Mouse (Mus musculus) MEL (cell line): Measurements from ENCODE around the gene Prkci.

Experiments used
- BHLHE40 ChIP-seq: IDR thresholded peaks from 2 replicates; pipeline ENCODE4 v1.6.1; 2012; ENCODE audit warnings: low read depth, mild to moderate bottlenecking, inconsistent platforms, low read length, improper control_type of control experiment, borderline replicate concordance
- CTCF ChIP-seq, 3 experiments: IDR thresholded peaks in 2 of 3; conservative IDR thresholded peaks in 1 of 3; 2 replicates each; pipeline ENCODE4 v1.5.1; 2011 to 2012; ENCODE audit warnings: low read length in 3 of 3, low read depth in 2 of 3, mild to moderate bottlenecking in 2 of 3, improper control_type of control experiment in 1 of 3, inconsistent platforms in 1 of 3, mixed read lengths in 1 of 3, moderate library complexity in 1 of 3; ENCODE audit not compliant: control insufficient read depth in 1 of 3, insufficient read depth in 1 of 3, poor library complexity in 1 of 3, severe bottlenecking in 1 of 3
- ETS1 ChIP-seq: IDR thresholded peaks from 2 replicates; pipeline ENCODE4 v1.6.1; 2012; ENCODE audit warnings: low read depth, mild to moderate bottlenecking, inconsistent platforms, low read length, improper control_type of control experiment, moderate library complexity
- GATA1 ChIP-seq: IDR thresholded peaks from 2 replicates; pipeline ENCODE4 v1.6.1; 2011; ENCODE audit warnings: low read depth, low read length, improper control_type of control experiment
- JUND ChIP-seq: IDR thresholded peaks from 2 replicates; pipeline ENCODE4 v1.6.1; 2011; ENCODE audit warnings: low read depth, mild to moderate bottlenecking, improper control_type of control experiment, low read length
- POLR2A ChIP-seq, 2 experiments: IDR thresholded peaks; 2 replicates each; pipeline ENCODE4 v1.6.1; 2011 to 2012; ENCODE audit warnings: low read length in 2 of 2, mild to moderate bottlenecking in 2 of 2, control low read depth in 1 of 2, improper control_type of control experiment in 1 of 2, low read depth in 1 of 2, moderate library complexity in 1 of 2; ENCODE audit not compliant: control insufficient read depth in 1 of 2, insufficient read depth in 1 of 2, poor library complexity in 1 of 2
- UBTF ChIP-seq: IDR thresholded peaks from 2 replicates; pipeline ENCODE4 v1.6.1; 2012; ENCODE audit warnings: low read depth, mild to moderate bottlenecking, inconsistent platforms, low read length, improper control_type of control experiment, moderate library complexity, borderline replicate concordance; ENCODE audit not compliant: insufficient read depth

DNA sequence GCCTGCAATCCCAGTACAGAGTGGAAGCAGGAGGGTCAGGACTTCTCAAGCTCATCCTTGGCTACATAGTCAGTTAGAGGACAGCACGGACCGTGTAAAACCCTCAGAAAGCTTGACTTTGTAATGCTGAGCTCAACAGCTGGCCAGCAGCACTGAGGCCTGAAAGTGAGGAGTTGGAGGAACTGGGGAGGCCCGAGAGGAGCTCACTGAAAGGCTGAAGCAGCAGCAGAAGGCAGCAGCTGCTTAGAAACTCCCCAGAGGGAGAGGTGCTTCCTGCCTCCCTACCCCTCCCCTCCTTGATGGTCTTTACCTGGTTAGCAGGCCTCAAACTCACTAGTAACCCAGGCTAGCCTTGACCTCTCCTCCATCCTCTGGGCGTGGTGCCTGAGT lies 4.5 kb downstream of the Prkci start:
- no peak for TF ChIP-seq POLR2A (IDR thresholded peaks at IDR 0.05; ENCODE audit: control insufficient read depth in 1 of 2, insufficient read depth in 1 of 2, low read depth in 1 of 2, low read length in 2 of 2, poor library complexity in 1 of 2)
- TF ChIP-seq BHLHE40: no peak
- TF ChIP-seq JUND: no peak
- TF ChIP-seq GATA1: no peak
- no peak for TF ChIP-seq ETS1
- no peak for TF ChIP-seq CTCF (IDR thresholded peaks at IDR 0.05 in 2 of 3, conservative IDR thresholded peaks at IDR 0.05 in 1 of 3; ENCODE audit: control insufficient read depth in 1 of 3, insufficient read depth in 1 of 3, low read depth in 2 of 3, low read length in 3 of 3, poor library complexity in 1 of 3, severe bottlenecking in 1 of 3)
- no peak for TF ChIP-seq UBTF
